Mouse (Mus musculus) adrenal gland, adult 18-20 months (tissue): ENCODE measurements around the gene Armc7. TPM values are rescaled to one million over a fixed set of nuclear protein-coding genes. Genes with fewer than 3 reads are reported as not detected.
"Not testable (repeated sequence)": the region's sequence is repeated elsewhere in the genome, so short reads cannot be mapped to it uniquely, and the experiment has no call there.

Experiments
- DNase-seq, 2 experiments: peaks; one replicate each; pipeline ENCODE4 v3.0.0; 2021 to 2022; ENCODE audit warnings: low spot score in 2 of 2
- total RNA-seq, 2 experiments: library from RNA; stranded (reverse); gene quantifications; 1 replicate in 1 of 2; 2 replicates in 1 of 2; pipeline ENCODE4 v1.2.3; 2021

Gene Armc7
- total RNA-seq, 2 experiments from 2014 or later = 7.9 to 11.1 TPM

DNA sequence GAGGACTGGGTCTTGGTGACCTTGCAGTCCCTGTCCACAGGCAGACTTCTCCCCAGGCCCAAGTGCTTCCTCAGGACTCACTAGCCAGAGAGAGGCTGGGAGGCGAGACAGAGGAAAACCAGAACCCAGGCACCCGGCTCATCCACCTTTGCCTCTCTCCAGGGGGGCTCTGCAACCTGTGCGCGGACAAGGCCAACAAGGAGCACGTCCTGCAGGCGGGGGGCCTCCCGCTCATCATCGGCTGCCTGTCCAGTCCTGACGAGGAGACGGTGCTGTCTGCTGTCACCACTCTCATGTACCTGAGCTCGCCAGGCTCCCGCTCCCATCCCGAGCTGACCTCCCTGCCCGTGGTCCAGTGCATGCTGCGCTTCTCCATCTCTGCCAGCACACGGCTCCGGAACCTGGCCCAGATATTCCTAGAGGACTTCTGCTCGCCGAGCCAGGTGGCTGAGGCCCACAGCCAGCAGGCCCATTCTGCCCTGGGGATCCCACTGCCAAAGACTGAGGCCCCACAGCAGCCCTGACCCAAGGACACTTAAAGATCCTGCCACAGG is 13.2 kb downstream of the Armc7 start:
- no peak for DNase-seq

DNA sequence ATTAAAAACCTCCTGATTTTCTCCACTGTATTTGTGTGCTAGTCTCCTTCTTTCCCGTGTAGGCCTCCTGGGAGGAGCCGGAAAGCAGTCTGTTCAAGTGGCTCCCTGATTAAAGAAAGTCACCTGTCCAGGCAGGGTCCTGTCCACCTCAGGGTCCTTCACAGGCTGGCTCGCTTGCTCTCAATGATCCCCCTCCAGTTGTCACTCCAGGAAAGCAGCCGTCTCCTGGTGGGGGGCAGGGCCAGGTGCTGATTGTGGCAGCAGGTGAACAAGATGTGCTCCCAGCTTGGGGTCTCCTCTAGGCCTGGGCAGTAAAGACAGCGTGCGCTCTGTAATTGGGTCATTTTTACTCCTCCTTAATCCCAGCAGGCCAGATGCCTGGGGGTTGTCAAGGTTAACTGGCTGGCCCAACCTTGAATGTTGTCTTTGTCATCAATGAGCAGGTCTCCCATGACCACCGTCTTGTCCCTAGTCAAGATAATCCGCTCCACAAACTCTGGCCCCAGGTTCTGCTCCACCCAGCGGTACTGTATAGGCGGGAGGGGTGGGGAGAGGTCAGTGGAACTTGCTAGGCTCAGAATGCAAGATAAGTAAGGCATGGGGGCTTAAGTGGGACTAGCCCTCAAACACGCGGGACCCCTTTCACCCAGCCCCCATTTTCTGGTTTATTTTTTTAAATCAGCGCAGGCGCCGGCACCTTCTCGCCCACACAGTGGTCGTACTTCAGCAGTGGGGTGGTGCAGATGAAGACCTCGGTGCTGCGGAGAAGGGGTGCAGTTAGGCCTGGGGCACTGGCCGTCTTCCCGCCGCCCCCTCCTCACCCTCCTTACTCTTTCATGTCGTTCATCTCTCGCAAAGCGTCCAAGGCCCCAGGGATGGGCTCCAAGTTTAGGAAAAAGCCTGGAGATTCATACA is 15.2 kb downstream of the Armc7 start:
- peak; percentile 34 to 39 for DNase-seq

DNA sequence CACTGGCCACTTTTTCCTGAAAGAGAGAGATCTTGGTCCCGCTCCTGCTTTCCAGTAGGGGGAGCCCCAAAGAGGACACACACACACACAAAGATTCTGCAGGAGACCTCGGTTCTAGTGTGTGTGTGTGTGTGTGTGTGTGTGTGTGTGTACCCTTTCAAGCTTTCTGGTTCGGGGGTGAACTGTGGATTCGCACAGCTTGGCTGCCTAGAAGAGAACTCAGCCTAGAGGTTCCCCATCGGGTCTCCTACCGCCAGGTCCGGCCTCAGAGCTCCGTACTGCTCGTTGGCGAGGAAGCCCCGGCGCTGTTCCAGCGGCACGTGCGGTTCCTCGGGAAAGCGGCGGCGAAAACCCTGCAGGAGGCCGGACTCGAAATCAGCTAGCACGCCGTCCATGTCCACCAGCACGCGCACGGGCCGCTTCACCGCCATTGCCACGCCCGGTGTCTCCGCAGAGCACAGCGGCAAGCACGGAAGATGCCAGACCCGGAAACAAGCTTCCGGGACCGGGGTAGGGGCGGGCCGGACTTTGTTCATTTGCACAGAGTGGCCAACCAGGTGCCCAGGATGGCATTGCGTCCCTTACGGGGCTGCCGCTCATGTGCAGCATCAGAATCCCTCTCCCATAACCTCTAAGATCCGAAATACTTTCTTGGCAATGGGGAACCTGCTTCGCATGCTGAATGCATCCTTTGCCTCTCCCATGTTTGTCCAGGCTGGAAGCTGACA is 16.1 kb downstream of the Armc7 start, which contains the start of gene Nt5c:
Gene Nt5c, minus strand, starts transcription at position 507 of the 728 bp plus-strand sequence.
- DNase-seq = peak; percentile 73 to 78

DNA sequence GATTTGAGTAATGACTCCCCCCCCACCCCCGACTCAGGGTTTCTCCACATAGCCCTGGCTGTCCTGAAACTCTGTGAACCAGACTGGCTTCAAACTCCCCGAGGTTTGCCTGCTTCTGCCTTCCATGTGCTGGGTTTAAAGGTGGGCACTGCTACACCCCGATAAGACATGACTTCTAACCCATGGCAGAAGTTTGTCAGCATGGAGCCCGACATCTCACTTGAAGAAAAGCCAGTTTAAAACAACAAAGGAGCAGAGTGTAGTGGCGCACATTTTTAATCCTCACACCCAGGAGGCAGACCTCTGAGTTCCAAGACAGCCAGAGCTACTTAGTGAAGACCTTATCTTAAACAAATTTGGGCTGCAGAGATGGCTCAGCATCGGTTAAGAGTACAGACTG is 16.9 kb downstream of the Armc7 start:
- no peak for DNase-seq

DNA sequence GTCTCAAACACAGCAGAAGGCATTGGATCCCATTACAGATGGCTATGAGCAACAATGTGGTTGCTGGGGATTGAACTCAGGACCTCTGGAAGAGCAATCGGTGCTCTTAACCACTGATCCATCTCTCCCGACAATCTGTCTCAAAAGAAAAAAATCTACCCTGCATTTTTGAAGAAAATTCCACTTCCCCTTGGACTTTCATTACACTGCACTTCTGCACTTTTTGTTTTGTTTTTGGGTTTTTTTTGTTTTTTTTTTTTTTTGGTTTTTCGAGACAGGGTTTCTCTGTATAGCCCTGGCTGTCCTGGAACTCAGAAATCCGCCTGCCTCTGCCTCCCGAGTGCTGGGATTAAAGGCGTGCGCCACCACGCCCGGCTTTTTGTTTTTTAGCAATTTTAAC is 21.1 kb downstream of the Armc7 start:
- not testable (repeated sequence) for DNase-seq

DNA sequence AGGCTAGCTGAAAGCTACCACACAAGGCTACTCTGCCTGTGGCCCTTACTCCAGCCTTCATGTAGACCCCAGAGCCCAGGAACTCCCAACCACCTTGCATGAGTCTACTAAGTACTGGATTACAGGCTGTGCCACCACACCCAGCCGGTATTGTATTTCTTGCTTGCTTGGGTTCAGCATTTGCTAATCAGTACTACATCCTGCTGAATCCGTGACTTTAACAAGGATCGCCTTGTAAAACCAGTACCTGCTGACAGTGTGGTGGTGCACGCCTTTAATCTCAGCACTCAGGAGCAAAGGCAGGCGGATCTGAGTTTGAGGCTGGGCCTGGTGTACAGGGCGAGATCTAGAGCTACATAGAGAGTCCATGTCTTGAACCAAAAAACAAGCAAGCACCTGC is 27.2 kb downstream of the Armc7 start:
- no peak for DNase-seq

DNA sequence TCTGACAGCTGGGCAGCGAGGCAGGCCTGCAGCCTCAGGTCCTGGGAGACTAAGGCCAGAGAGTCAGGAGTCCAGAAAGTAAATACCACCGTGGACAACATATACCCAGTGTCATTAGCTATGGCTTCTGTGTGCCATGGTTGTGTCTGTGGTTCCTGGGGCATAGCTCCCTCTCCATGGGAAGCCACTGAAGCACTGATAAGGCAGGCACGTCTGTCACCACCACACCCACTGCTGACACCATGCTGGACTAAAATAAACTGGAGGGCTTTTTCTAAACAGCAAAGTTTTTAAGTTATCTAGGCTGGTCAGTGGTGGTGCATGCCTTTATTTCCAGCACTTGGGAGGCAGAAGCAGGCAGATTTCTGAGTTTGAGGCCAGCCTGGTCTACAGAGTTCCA is 31.1 kb downstream of the Armc7 start:
- no peak for DNase-seq

DNA sequence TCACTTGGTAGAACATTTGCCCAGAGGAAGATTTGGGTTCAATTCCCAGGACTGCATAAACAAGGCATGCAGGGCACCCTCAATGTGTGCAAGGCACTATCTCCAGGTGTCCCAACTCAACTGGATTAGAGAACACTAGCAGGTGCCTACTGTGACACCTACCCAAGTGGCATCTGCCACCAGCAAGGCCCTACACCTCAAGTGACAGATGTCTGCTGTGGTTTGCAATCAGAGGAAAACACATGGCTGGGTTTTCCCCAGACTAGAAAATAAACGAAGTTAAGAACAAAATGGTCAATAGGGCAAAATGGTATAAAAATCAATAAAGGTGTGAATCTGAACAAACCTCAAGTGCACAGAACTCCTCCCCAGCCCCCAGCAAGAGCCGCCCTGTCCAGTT is 32.6 kb downstream of the Armc7 start:
- no peak for DNase-seq

DNA sequence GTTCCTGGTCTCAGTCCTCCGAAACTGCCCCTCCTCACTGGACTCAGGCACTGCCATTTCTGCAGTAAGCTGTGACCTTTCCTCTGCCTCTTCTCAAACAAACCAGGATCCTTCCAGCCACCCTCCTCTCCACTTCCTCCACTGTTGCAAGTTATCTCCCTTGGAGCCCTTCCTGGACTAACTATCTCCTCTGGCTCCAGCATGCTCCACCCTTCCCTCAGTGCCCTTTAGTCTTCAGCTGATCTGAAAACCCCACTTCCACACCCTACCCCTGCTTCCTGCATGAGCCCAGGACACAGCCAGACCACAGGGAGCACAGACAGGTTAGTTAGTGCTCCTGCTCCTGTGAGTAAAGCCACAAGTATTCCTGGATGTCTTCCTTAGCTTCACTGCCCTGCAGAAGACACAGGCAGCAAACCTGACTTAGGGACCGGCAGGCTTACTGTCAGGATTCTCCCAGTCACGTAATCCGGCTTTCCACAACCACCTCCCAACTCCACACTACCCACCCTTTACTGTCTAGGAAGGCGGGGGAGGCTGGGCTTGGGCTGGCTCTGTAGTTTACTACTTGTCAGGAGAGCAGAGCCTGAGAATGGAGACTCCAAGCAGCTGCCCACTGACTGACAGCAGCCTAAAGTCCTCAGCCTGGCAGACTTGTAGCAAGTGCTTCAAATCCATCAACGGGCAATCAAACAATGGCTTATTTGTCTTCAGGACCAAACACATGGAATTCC is 34.5 kb downstream of the Armc7 start:
- no peak for DNase-seq

DNA sequence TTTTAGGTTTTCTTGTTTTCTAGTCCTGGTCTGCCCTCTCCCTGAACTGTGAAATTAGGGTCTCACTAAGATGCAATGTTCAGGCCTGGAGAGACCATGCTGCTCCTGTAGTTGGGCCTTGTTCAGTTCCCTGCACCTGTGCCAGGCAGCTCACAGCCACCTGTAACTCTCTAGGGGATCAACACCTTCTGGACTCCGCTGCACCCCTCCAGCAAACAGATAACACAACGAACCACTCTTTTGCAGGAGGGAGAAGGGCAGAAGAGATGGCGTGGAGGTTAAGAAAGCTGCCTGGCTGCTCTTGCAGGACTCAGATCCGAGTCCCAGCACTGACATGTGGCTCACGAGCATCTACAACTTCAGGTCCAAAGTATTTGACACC is 35.0 kb downstream of the Armc7 start:
- DNase-seq = no peak

DNA sequence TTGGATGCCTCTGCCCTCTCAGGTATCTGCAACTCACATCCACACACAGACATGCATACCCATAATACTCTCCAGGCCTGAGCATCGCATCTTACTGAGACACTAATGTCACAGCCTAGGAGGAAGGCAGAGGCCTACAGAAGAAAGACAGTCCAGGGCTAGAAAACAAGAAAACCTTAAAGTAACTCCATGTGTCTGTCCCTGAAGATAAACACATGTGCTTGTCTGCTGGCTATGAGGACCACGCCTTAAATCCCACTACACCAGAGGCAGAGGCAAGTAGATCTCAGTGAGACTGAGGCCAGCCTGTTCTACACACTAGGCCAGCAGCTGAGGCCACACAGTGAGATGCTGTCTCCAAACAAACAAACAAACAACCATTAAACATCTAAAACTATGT is 35.7 kb downstream of the Armc7 start:
- DNase-seq = no peak

DNA sequence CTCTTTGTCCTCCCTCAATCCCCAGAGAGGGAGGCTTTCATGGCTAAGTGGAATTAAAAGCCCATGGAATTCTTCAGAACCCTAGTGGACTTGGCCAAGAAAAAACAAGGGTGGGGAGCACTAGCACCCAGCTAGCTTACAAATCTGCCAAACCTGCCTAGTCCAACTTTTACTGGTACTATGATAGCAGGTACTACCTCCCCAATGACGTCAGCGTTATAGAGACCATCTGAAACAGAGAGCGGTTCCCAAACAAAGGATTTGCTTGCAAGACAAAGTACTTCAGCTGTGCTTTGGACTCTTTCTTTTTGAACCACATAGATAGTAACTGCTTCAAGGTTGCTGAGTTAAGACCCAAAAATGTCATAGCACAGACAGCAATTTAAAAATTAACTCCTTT is 36.5 kb downstream of the Armc7 start:
- no peak for DNase-seq

DNA sequence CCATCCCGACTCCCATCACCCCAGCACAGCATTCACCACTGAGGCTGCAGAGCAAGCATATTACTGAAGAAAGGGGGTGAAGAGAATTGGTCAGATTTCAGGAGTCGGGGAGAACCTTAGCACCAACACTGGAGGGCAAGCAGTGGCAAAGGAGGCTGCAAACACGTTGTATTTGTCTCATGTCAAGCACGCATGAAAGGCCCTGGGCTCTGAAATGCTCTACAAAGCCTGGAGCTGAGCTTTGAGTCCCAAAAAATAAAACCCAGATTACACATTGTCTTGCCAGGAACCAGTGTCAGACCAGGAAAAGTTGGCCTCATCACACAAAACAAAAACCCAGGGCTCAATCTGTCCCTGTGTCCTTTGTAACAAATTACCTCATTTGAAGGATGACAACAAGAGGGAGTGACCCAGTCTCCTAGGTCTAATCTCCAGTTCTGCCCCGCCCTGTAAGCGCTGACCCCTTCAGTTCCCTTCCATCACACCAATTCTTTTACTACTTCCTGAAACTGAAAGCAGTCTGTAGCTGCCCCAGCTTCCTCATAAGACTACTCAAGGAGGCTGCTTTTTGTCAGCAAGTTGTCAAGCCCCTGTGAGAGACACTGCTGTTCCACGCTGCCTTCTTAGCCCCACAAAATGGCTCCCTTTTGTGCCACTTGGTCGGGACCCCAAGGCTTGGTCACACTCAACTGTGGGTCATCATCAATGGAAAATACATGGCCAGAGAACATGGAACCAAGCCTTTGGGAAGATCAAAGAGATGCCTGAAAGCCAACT is 37.1 kb downstream of the Armc7 start:
- no peak for DNase-seq

DNA sequence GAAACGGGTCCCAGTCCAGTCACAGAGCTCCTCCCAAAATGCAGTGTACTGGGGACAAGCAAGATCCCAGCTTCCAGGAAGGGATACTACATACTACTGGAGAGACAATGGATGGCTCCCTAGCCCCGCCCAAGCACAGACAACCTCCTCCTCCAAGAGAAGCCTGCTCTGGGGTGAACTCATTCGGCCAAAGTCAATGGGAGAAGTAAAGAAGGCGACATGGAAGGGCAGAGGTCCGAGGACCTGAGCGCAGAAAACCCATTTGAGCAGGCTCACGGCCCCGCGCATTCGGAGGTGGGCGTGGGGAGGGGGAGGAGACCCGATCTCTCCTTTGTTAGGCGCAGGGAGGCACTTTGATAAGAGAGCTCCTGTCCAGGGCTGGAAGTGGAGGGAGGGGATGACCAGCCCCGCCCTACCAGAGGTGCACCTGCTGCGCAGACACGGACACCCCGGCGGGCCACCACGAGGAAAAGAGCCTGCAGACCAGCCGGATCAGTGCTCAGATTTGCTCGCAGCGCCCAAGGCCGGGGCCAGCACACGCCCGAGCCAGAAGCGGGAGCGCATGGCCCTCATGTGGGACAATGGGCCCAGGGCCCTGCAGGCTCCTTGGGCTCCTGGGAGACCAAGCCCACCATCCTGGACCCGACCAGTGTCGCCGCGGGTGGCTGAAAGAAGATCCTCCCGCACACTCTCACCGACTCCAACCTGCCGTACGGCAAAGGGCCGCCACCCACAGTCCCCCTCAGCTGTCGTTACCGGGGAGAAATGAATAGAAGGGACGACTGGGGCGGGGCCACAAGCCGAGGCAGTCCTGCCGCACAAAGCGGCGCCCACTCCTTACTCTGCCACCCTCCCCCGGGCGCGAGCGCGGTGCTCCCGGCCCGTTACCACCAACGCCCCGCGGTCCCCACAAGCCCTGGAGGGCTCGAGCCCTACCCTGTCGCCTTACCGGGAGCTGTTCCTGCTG is 38.1 kb downstream of the Armc7 start:
- peak in 1 of 2 experiments; percentile 50 for DNase-seq

DNA sequence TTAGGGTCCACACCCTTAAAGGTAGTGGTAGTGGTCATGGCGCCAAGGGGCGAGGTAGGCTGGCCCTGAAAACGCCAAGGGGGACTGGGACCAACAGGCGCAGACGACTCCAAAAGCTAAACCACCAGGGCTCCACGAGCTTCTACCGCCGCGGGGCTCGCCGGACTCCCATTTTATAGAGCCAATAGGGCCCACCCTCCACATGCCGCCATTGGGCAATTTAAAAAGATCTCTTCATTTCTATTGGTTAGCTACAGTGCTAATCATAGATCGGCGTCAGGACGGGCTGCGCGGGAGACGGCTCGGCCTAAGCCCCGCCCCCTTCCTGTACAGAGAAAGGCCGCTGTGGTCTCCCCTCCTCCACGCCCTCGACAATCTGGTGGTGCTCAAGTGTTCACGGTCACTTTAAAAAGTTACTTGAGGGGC is 38.8 kb downstream of the Armc7 start, which contains the start of gene Jpt1:
Gene Jpt1, minus strand, starts transcription at position 150 of the 426 bp plus-strand sequence.
- DNase-seq = peak; percentile 96 to 99

DNA sequence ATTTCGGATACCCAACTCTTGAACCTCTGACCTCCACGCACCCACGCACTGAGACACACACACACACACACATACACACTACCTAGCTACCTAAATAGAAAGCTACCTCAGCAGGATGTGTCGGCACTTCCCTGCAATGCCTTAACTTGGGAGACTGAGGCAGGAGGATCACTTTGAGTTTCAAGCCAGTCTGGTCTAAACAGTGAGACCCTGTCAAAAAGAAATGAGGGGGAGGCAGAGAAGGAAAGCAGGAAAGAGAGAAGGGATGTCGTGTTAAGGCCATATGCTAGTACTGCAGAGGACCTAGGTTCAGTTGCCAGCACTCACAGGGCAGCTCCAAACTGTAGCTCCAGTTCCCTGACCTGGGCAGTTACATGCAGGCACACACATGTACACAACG is 39.6 kb downstream of the Armc7 start:
- no peak for DNase-seq

DNA sequence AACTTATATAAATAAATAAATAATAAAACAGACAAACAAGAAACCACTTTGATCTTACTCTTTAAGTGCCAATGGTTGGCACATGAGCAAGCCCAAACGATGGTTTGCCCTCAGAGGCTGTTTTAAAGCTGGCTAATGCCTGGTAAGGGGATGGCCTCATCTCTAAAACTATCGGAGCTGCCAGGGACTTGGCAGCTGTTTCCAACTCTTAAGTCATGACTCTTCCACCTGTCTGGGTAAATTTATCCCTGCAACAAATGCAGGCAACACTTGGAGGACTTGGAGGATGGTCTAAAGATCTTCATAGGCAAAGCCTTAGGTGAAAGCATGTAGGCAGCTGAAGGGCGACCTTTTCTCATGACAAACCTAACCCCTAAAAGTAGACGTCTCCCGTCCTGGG is 41.5 kb downstream of the Armc7 start:
- no peak for DNase-seq

DNA sequence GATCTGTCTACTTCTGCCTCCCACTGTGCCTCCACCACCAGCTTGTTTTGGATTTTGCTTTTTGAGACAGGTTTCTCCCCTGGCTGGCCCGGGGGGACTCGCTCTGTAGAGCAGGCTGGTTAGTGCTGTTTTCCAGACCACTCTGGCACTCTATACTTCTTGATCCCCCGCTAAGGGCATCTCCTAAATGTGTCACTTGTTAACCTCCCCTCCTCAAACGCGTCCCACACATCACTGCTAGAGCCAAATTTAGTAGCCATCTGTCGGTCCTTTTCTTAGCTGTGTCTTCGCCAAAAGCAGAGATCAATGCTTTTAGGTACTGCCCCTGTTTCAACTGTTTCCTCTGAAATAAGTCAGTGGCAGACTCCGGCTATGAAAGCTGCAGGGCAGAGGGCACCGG is 43.2 kb downstream of the Armc7 start:
- DNase-seq = no peak

DNA sequence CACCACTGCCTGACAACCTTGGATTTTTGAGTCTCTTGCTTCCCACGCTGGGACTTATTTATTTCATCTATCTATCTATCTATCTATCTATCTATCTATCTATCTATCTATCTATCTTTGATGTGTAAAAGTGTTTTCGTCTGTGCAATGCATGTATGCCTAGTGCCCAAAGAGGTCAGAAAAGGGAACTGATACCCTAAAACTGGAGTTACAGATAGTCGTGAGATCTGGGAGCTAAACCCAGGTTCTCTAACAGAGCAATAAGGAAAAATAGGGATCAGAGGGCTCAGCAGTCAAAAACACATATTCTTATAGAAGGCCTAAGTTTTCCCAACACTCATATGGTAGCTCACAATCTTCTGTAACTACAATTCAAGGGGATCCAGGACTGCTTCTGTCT is 44.1 kb downstream of the Armc7 start:
- no peak for DNase-seq
